Mouse (Mus musculus): ENCODE results near the gene Fam43b.

Gene Fam43b

DNA sequence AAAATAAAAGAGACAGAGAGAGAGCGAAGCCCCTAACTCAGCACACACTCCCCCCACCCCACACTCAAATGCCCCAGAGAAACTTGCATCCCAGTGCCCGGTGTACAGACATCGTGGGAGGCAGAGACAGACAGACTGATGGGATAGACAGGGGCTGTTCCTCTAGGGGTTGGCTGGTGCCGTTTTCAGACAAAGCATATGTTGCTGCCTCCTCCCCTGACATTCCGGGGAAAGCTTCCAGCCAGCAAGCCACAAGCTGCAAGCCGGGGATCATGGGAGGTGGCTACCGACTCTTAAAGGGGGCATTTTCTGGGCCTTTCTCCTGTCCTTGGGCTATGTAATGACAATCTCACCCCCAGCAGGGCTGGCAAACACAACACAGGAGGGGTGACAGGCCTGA is 2.6 kb downstream of the Fam43b start:
- no peak for DNase-seq

DNA sequence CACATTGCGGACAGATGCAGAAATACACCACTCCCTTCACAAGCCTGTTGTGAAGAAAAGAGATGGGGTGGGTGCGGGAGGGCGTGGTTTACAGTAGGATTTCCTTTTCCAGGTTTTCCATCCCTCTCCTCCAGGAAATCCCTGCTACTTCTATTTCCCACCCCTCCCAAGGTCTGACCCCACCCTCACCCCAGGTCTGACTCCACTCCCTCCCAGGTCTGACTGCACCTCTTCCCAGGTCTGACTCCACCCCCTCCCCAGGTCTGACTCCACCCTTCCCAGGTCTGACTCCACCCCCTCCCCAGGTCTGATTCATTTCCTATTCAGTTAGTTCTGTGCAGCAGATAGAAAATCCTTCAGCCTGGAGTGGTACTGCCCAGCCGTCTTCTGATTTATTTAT is 12.5 kb downstream of the Fam43b start:
- no peak for DNase-seq

DNA sequence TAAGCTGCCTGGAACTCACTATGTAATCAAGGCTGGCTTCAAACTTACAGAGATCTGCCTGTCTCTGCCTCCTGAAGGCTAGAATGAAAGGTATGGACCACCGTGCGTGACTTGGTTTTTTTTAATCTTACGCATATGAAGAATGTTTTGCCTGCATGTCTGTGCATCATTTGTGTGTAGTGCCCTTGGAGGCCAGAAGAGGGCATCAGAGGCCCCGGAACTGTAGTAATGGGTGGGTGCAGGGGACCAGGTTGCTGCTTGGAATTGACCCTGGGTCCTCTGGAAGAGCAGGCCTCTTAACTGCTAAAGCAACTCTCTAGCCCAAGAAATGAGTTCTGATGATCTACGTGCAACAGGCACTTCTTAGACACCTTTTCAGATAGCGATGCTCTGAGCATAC is 13.9 kb downstream of the Fam43b start:
- peak in 1 of 2 experiments; percentile 45 for DNase-seq

GRCm38 (mm10) chr4:138380132-138380689 is 16.1 kb downstream of the Fam43b start:
- DNase-seq, result peak in 1 of 2 experiments; percentile 33

GRCm38 (mm10) chr4:138379091-138379840 is 17.1 kb downstream of the Fam43b start:
- DNase-seq, result peak; percentile 90 to 92

- DNase-seq, result peak in 1 of 2 experiments; percentile 44
Observed at GRCm38 (mm10) chr4:138377526-138377925, 18.8 kb downstream of the Fam43b start.

GRCm38 (mm10) chr4:138375117-138375516 is 21.2 kb downstream of the Fam43b start:
- DNase-seq, result no peak

DNA sequence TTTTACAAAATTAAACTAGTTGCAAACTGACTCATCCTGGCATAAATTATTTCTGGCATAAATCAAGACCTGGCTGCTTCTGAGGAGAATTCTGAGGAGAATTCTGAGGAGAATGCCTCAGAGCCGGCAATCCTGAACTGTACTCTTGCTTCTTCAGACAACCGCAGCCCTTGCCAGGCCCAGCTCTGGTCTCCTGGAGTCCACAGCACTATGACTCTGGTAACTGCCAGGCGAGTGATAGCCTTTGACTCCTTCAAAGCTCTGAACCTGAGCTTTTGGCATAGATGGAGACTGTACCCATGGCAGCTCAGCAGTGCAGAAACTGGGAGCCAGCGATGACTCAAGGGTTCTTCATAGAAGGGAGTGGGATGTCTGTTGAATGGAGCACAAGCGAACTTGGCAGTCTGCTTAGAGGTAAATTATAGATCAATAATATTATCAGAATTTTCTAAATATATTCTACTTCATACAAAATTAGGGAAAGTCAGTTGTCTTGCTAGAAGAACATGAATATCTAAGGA is 25.3 kb downstream of the Fam43b start:
- DNase-seq, result no peak

DNA sequence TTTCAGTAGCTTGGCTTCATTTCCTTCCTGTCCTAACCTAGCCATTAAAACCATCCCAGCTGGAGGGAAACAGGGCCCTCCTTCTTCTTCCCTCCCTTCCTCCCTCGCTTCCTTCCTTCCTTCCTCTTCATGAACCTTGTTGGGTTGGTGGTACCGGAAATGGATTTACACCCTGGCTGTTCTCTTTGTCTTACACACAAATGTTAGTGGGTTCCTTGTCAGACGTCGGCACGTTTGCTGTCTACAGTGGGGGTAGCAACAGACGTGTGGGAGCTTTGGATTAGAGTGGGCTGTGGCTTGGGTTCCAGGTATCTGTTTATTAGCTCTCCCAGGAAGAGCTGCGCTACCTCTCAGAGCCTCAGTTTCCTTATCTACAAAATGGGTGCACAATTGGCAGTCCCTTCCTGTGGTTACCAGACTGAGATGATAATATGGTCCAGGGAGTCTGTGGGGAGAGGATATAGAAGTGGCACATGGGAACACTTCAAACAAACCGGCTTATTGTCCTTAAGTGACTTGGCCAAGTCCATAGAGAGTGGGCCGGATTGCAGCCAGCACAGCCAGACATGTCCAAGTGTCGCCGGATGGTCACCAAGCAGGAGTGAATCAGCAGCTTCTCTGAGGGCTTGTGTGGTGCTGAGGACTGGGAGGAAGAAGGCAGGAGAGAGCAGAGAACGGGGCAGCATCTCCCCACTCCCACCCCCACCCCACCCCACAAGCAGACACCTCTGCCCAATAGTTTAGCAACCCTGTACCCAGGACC is 27.6 kb downstream of the Fam43b start:
- no peak for DNase-seq

DNA sequence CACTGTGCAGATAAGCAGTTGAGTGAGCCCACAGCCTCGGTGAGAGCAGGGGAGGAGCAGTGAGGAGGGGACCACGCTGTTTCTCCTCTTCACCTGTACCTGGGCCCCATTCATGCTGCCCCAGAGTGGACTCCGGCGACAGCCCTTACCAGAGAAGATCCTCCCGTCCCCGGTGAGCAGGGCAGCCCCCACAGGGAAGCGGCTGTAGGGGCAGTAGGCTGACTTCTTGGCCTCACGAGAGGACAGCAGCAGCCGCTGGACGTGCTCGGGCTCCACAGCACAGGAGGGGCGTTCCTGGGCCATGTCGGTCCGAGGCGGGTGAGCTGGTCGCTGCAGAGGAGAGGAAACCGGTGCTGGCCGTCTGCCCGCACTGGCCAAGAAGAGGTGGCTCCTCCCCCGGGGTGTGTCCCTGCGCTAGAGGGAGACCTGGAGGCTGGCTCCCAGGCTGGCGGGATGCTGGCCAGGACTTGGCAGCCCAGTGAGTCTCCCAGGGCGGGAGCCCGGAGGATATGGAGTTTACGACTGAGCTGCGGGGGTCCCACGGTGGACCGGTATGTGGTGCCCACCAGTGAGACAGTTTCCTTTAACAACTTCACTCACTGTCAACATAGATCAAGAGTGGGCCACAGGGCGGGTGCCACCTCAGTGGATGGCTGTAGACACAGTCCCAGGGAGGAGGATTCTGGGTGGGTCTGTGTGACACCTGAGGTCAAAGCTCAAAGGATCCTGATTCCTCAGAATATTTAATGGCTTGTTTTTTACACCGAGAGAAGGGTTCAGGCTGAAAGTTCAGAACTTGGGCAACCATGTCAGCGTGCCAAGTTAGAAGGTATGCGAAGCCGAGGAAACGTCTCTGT is 28.5 kb downstream of the Fam43b start, which contains the start of gene Cda:
Gene Cda (minus strand): TSS at position 352 of the 857 bp plus-strand sequence.
- peak; percentile 72 to 76 for DNase-seq

- DNase-seq, result no peak
Observed at GRCm38 (mm10) chr4:138366561-138366960, 29.8 kb downstream of the Fam43b start.

- DNase-seq, result no peak
Observed at GRCm38 (mm10) chr4:138363511-138363910, 32.8 kb downstream of the Fam43b start.

DNA sequence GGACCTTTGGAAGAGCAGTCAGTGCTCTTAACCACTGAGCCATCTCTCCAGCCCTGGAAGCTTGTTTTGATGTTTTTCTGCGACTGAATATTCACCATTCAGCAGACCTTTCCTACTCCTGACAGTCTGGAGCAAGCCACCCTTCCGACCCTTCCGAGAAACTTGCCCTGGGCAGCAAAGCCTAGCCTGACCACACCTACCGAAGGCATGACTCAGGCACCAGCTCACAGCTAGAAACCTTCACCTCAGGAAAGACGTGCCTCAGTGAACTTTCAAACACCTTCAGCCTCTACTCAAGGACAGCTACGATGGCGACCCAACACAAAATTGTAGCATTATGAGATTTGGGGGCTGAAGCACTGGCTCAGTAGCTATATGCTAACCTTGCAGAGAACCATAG is 33.4 kb downstream of the Fam43b start:
- DNase-seq, result no peak

- peak; percentile 52 to 69 for DNase-seq
Observed at GRCm38 (mm10) chr4:138361370-138361821, 34.9 kb downstream of the Fam43b start.

DNA sequence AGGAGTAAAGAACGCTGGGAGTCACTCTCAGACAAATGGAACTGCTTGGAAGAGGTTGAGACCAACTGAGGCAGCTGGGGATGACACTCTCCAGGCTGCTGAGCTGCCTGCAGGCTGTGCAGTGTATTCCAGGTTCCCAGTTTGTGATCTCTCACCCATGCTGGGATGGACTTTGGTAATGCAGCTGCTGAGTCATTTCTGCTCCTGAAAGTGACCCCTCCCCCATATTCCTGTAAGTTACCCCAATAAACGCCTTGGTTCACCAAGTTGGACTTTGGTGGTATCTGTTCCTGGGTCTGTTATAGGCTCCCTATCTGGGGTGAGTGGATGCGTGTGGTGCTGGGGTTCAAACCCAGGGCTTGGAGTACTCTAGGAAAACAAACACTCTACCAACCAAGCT is 38.2 kb downstream of the Fam43b start:
- no peak for DNase-seq

- DNase-seq, result no peak
Observed at GRCm38 (mm10) chr4:138356551-138356950, 39.8 kb downstream of the Fam43b start.

DNA sequence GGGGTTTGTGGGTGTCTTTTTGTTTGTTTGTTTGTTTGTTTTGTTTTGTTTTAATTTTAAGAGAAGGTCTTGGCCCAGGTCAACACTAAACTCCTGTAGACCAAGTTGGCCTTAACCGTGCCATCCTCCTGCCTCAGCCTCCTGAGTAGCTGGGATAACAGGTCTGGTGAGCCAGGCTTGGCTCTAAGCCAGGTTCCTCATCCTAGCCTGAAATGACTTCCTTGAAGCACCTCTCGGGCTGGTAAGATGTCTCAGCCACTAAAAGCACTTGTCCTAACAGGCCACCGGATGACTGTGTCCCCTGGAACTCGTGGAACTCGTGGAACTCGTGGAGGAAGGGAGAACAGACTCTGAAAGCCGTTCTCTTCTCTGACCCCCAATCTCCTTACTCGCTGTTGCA is 40.2 kb downstream of the Fam43b start:
- no peak for DNase-seq

DNA sequence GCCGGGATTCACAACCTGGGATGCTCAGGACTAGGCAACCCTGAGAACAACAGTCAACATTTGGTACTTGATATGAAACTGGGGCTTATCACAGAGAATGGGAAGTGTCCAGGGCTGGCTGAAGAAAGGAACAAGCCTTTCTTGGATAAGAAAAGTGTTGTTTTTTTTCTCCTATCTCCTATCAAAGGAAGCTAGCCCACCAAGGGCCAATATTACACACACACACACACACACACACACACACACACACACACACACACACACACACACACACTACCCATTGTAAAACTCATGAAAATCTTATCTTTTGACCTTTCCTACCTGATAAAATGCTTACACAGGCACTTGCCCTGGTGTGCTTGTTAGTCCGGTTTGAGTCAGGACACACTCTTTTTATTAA is 40.8 kb downstream of the Fam43b start:
- DNase-seq, result no peak

DNA sequence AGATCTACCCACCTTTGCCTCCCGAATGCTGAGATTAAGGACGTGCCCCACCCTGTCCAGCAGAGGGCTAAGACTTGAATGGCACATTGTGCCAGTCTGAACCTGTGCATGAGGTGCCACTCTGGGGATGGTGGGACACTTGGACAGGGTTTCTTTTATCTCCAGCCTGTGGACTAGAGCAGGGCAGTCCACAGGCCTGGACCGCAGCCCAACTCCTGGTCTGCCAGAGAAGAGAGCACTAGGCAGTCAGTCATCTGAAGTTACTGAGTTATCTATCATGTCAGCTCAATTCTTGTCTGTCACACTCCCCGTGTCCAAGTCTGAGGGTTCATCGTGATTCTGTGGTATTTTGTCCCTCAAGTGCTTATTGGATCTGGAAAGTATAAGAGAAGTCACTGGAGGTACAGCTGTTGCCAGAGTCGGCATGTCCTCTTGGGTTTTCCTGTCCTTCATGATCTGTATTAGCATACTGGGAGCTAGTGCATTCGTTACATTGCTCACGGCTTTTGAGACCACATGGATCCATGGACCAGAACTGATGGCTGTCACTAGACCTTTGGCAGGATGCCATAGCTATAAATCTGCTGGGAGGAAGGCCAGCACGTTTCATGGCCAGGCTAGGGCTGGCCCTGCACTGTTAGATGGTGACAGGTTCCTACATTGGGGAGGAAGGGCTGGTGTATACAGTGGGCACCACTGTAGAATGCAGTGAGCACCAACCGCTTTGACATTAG is 42.7 kb downstream of the Fam43b start:
- peak; percentile 38 to 40 for DNase-seq

GRCm38 (mm10) chr4:138352692-138353091 is 43.6 kb downstream of the Fam43b start:
- DNase-seq, result no peak

DNA sequence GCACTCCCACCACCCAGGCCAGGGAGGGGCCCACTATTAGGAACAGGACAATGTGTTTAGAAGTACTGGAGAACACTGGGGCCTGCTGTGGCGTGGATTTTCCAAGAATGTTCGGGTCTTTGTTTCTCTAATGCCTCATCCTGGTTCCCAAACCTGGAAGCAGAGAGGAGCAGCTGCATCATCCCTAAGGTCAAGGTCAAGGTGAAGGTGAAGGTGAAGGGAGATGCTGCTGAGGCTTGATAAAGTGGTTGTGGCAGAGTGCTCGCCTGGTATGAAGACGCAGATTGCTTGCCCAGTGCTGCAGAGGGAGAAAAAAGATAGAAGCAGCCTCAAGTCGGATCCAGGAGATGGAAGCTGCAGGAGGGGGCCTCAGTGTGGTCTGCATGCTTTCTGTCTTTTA is 44.5 kb downstream of the Fam43b start:
- DNase-seq, result no peak

DNA sequence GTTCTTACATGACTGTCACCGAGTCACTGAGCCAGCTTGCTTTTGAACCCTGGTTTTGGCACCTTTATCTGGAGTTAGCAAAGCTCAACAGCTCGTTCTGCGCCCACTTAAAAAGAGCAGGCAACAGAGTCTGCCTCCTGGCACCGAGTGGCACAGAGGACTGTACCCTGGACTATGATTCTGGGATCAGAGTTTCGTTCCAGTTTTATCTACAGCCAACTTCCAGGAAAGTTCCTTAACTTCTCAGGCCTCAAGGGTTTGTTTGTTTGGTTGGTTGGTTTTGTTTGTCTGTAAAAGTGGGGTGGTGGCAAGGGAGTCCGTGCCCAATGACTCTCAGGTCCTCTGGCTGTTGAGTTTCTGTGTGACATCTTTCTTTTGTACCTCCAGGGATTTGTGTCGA is 47.6 kb downstream of the Fam43b start:
- no peak for DNase-seq

Measured in cerebellum, postnatal 10 days (tissue).